Mouse (Mus musculus) liver, embryonic 14.5 days (tissue): ENCODE data around the gene Crb2.

Experiments
- CTCF ChIP-seq: IDR thresholded peaks from 2 replicates; pipeline ENCODE4 v1.5.1; 2016; ENCODE audit warnings: antibody characterized with exemption, low read depth, control low read depth
- EP300 ChIP-seq: IDR thresholded peaks from 2 replicates; pipeline ENCODE4 v1.6.1; 2016; ENCODE audit warnings: antibody characterized with exemption, low read depth

DNA sequence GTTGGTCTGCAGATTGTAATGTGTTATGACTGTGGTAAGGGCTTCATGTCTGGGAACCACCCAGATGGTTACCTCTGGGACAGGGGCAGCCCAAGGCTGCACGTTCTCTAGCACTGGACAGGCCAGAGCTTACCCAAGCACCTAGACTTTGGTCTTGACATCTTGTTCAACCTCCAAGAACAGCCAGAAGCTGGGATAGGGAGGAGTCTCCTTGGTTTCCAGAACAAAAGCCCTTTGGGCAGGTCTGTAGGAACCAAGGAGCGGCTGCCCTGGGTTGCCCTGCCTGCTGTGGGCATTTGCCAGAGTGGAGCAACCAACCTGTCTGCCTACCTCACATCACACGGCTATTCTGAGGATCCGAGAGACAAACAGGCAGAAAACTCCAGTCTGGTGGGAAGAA lies 21.0 kb downstream of the Crb2 start:
- TF ChIP-seq CTCF, result no peak
- TF ChIP-seq EP300, result no peak
